Mouse (Mus musculus) stomach, embryonic 16.5 days (tissue): ENCODE measurements around the gene Rapgef4. TPM values are rescaled to one million over a fixed set of nuclear protein-coding genes. Genes with fewer than 3 reads are reported as not detected.
A peak's percentile ranks its signal among the peaks of the same experiment; 100 is the strongest.

Experiments
- ATAC-seq: fragments of 200-750 bp; cut with Nextera tagmentation; 2 replicates; pipeline ENCODE4 v1.8.0; 2017; ENCODE audit warnings: moderate number of reproducible peaks, moderate TSS enrichment; ENCODE audit not compliant: insufficient read depth, low FRiP score
- H3K27ac ChIP-seq: fragments of 300-500 bp; sonication (generic); 2 replicates; pipeline ENCODE4 v1.5.1; 2014; ENCODE audit warnings: low read length
- H3K27me3 ChIP-seq: fragments of 300-500 bp; sonication (generic); 2 replicates; pipeline ENCODE4 v1.6.1; 2014; ENCODE audit warnings: low read length, control low read depth, mixed read lengths; ENCODE audit not compliant: control insufficient read depth, insufficient read depth
- H3K36me3 ChIP-seq: fragments of 300-500 bp; sonication (generic); 2 replicates; pipeline ENCODE4 v1.6.1; 2014; ENCODE audit warnings: low read length; ENCODE audit not compliant: control insufficient read depth, insufficient read depth
- H3K4me1 ChIP-seq: fragments of 300-500 bp; sonication (generic); 2 replicates; pipeline ENCODE4 v1.6.1; 2014; ENCODE audit warnings: low read length, control low read depth, mixed read lengths; ENCODE audit not compliant: control insufficient read depth, insufficient read depth
- H3K4me2 ChIP-seq: fragments of 300-500 bp; sonication (generic); 2 replicates; pipeline ENCODE4 v1.6.1; 2014; ENCODE audit warnings: low read depth, low read length, mixed read lengths
- H3K4me3 ChIP-seq: fragments of 300-500 bp; sonication (generic); replicated peaks from 2 replicates; pipeline ENCODE4 v1.5.1; 2014; ENCODE audit warnings: mild to moderate bottlenecking, low read length
- H3K9ac ChIP-seq: fragments of 300-500 bp; sonication (generic); 2 replicates; pipeline ENCODE4 v1.6.1; 2014; ENCODE audit warnings: low read length
- H3K9me3 ChIP-seq: fragments of 300-500 bp; sonication (generic); replicated peaks from 2 replicates; pipeline ENCODE4 v1.6.1; 2016; ENCODE audit warnings: low read length, control low read depth; ENCODE audit not compliant: control insufficient read depth
- WGBS: fragments of 180-500 bp; shearing (Covaris S2); extraction: QIAGEN DNeasy Blood & Tissue Kit; methylation state at CpG from one replicate; pipeline ENCODE4 v1.1.7; 2014; 5-methylcytosine and 5-hydroxymethylcytosine counted together
- polyA plus RNA-seq: library from polyadenylated mRNA; unstranded; fragments of >200 nt; fragmentation: Nextera tagmentation; extraction: Ambion mirVana; gene quantifications from 2 replicates; pipeline ENCODE4 v1.2.1, GENCODE M21; 2015

Gene Rapgef4
- polyA plus RNA-seq, 1 experiment from 2014 or later: 5.6 TPM

DNA sequence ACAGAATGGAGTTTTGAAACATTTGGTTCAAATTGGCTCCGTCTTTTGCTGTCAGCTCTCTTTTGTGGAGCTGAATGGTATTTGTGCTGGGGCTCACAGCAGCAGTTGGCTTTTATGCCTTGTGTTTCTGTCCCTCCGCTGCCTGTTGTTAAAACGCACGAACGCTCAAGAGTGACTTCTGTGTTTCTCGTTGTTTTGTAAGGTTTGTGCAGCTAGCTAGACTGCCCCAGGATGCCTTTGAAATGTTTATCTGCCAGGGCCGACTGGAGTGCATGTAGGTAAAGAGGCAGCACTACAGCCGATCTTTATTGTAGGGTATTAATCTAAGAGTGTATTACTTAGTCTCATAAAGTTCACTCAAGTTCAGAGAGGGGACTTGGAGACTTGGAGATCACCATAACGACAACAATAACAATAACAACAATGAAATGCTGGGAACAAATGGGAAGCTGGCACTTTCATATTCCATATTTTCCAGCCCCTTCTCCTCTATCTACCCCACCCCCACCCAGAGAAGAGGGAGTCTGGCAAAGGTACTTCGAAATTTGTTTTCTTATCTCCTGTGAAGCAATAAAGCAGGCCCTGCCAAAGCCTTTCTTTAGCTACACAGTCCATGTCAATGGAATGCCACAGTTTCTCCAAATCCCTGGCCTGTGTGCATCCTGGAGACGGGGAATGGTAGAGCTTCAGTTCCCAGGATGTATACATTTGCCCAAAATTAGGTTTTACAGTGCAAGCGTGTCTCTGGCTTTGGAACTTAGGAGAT lies 262.1 kb downstream of the Rapgef4 start:
- ATAC-seq: no peak
- no peak overlapping the region for H3K4me3 ChIP-seq
- no peak overlapping the region for H3K27ac ChIP-seq
- no peak overlapping the region for H3K4me2 ChIP-seq
- H3K4me1 ChIP-seq: 0 out of 2 replicates have a peak, but pooled peaks cover 3% of the 10 kb centered on the region
- 64% methylated on average over 12 of the region's 12 CpGs for WGBS
- H3K27me3 ChIP-seq: no peaks in the 10 kb centered on the region
- H3K36me3 ChIP-seq: no peaks in the 10 kb centered on the region
- H3K9me3 ChIP-seq: no peaks in the 10 kb centered on the region
- H3K9ac ChIP-seq: no peak overlapping the region

DNA sequence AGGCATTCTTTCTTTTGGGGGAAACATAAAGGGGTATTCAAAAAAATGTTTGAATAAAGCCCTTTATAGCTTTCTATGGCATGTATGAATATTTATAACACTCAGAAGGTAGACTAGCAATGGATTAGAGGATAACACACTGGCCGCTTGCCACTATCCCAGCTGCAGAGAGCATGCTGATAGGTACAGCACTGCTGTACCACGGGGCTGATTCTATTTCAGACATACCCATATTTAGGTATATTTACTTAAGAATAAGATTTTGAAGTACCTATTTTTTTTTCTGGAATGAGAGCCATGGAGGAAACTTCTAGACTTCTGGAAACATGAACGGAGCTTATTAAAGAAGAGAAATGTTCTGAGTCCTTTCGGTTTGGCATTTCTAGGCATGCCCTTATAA lies 264.6 kb downstream of the Rapgef4 start:
- peak; percentile 50; the same call in 1 of the 2 replicates for ATAC-seq
- Histone ChIP-seq H3K9ac (no peak overlapping the region), H3K27me3 (no peaks in the 10 kb centered on the region), H3K4me2 (no peak overlapping the region), H3K4me1 (0 out of 2 replicates have a peak, but pooled peaks cover 3% of the 10 kb centered on the region), H3K9me3 (no peaks in the 10 kb centered on the region), H3K36me3 (no peaks in the 10 kb centered on the region), H3K27ac (no peak overlapping the region; the same call in 1 of the 2 replicates), H3K4me3 (no peak overlapping the region)
- WGBS: 57% methylated on average over 4 of the region's 4 CpGs

DNA sequence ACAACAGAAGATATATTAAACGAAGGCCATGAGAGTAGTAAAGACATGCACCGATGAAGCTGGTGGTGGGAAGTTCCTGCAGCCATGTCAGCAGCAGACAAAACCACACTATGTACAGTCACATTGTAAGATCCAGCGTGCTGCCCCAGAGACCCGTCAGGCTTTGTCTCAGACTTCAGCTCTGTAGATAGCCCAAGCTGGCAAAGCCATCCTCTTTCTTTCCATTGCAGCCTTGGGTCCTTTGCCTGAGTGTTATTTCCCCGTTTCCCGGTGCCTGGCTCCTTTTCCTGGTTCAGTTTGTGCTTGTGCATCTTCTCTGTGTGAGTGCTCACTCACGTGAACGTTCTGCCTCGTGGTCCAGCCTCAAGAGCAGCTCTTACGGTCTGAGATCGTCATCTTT lies 265.3 kb downstream of the Rapgef4 start:
- no peak overlapping the region; the same call in 1 of the 2 replicates for H3K27ac ChIP-seq

GRCm38 (mm10) chr2:72247819-72248218 lies 266.8 kb downstream of the Rapgef4 start:
- Histone ChIP-seq H3K36me3 (no peaks in the 10 kb centered on the region), H3K27ac (no peak overlapping the region), H3K9ac (no peak overlapping the region), H3K27me3 (no peaks in the 10 kb centered on the region), H3K4me1 (no peaks in the 10 kb centered on the region), H3K4me3 (no peak overlapping the region), H3K4me2 (no peak overlapping the region), H3K9me3 (no peaks in the 10 kb centered on the region)
- 87% methylated on average over 6 of the region's 6 CpGs for WGBS
- ATAC-seq: no peak

More for the DNA sequence above, 265.3 kb downstream of the Rapgef4 start:
- Histone ChIP-seq H3K9ac (no peak overlapping the region), H3K4me2 (no peak overlapping the region), H3K36me3 (no peaks in the 10 kb centered on the region), H3K27me3 (no peaks in the 10 kb centered on the region), H3K4me1 (0 out of 2 replicates have a peak, but pooled peaks cover 3% of the 10 kb centered on the region), H3K9me3 (no peaks in the 10 kb centered on the region), H3K4me3 (no peak overlapping the region)
- ATAC-seq: no peak
- 84% methylated on average over 11 of the region's 11 CpGs for WGBS

DNA sequence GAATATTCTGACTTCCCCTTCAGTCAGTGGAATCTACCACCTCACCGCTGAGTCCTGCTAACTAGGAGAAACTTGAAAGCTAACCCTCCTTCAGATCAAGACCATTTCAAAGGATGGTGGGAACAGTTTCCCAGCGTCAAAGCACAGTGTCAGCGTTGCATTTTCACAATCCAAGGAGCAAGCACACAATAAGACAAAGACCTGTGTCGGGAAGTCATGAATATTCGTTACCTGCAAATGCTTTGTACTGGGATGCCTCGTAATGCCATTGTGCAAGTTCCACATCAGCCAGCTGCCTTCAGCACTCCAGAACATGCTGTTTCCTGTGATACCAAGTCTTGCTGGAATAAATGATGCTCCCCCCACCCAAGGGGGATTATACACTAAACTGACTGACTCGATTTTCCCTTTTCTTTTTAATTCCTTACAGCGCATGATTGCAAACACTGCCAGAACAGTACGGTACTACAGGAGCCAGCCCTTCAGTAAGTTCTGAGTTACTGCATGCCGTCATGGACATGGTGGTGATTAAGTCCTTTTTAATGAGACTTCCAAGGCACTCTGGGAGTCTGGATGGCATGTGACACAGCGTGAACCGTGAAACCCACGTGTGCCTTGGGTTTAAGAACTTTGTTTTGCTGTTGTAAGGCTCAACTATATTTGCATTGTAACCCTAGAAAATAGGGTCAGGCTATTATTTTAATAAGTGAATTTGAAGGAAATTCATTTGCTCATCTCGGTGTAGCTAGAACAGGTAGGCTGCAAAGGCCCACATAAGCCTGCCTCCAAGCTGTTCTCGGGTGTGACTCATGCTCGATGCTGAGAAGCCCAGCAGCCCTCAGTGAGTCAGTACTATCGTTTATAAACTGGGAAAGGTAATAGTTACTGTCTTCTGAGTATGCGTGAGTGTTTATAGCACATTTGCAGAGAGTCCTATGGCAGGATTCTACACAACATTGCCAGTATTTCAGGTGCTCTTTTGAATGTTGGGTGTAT lies 271.8 kb downstream of the Rapgef4 start:
- Histone ChIP-seq H3K4me3 (no peak overlapping the region), H3K27me3 (no peaks in the 10 kb centered on the region), H3K36me3 (no peaks in the 10 kb centered on the region), H3K4me1 (peaks cover 13% of the 10 kb centered on the region), H3K9ac (no peak overlapping the region), H3K27ac (no peak overlapping the region), H3K9me3 (no peaks in the 10 kb centered on the region), H3K4me2 (no peak overlapping the region)
- no peak for ATAC-seq
- WGBS: 64% methylated on average over 18 of the region's 18 CpGs

GRCm38 (mm10) chr2:72253882-72254281 lies 272.8 kb downstream of the Rapgef4 start:
- Histone ChIP-seq H3K4me1 (peaks cover 13% of the 10 kb centered on the region), H3K4me2 (no peak overlapping the region), H3K9ac (no peak overlapping the region), H3K36me3 (no peaks in the 10 kb centered on the region), H3K27me3 (no peaks in the 10 kb centered on the region), H3K27ac (no peak overlapping the region), H3K4me3 (no peak overlapping the region), H3K9me3 (no peaks in the 10 kb centered on the region)
- no peak for ATAC-seq
- 66% methylated on average over 4 of the region's 4 CpGs for WGBS

DNA sequence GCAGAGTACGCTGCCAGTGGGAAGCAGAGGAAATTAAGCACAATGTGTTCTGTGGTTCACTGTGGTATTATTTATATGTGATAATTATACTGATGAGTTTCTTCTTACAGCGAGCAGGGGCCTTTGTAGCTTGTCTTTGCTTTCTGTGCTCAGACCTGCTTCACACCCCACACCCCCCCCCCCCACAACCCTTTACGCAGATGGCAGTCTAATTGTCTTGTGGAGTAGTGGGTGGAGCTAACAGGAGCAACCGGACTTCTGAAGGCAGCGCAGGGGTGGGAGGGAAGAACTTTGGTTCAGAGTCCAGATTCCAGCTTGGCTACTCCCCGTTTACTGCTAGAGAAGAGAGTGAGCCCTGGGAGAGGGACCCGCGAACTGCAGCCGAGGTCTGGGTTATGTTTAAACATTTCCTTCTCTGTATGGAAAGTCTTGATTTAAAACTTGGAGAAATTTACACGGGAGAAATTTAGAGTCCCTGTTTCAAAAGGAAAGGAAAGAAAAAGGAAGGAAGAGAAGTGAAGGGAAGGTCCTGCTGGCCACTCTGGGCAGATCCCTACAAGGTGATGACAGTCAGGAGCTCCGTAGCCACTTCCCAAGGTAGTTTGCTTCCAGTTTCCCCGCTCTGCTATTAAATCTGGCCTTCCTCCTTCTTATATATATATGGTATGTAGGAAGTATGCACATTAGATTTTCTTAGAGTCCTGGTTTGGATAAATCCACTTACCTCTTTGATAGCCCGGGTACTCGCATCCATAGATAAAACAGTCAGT lies 274.0 kb downstream of the Rapgef4 start:
- Histone ChIP-seq H3K27me3 (no peaks in the 10 kb centered on the region), H3K4me1 (peaks cover 13% of the 10 kb centered on the region), H3K4me2 (peak overlapping the region; percentile 31), H3K9ac (peak overlapping the region; percentile 30), H3K4me3 (peak overlapping the region; percentile 10; the same call in 1 of the 2 replicates), H3K9me3 (no peaks in the 10 kb centered on the region), H3K27ac (peak overlapping the region; percentile 60), H3K36me3 (no peaks in the 10 kb centered on the region)
- ATAC-seq: peak; percentile 89
- WGBS: 22% methylated on average over 14 of the region's 14 CpGs

GRCm38 (mm10) chr2:72260704-72261103 lies 279.7 kb downstream of the Rapgef4 start:
- Histone ChIP-seq H3K4me3 (no peak overlapping the region), H3K9me3 (no peaks in the 10 kb centered on the region), H3K27ac (no peak overlapping the region), H3K36me3 (no peaks in the 10 kb centered on the region), H3K27me3 (no peaks in the 10 kb centered on the region), H3K4me1 (no peaks in the 10 kb centered on the region), H3K9ac (no peak overlapping the region), H3K4me2 (no peak overlapping the region)
- no peak for ATAC-seq
- WGBS: 90% methylated on average over 1 of the region's 1 CpGs
